Mouse (Mus musculus) embryonic fibroblast, embryonic 13.5 days (primary cell): ENCODE measurements around the gene Dcaf4. TPM values are rescaled to one million over a fixed set of nuclear protein-coding genes. Genes with fewer than 3 reads are reported as not detected.

ENCODE experiments used
- H3K27ac ChIP-seq: 2 replicates; pipeline ENCODE4 v1.5.1; 2012; ENCODE audit warnings: low read length, control low read depth, inconsistent platforms; ENCODE audit not compliant: insufficient read depth
- H3K4me1 ChIP-seq: 2 replicates; pipeline ENCODE4 v1.6.1; 2011; ENCODE audit warnings: low read length; ENCODE audit not compliant: control insufficient read depth, insufficient read depth
- H3K4me3 ChIP-seq: 2 replicates; pipeline ENCODE4 v1.5.1; 2011; ENCODE audit warnings: mild to moderate bottlenecking, control low read depth, low read length; ENCODE audit not compliant: insufficient read depth
- CTCF ChIP-seq: IDR thresholded peaks from 2 replicates; pipeline ENCODE4 v1.5.1; 2011; ENCODE audit warnings: mild to moderate bottlenecking, control low read depth, low read length, moderate library complexity, borderline replicate concordance; ENCODE audit not compliant: insufficient read depth
- POLR2A ChIP-seq: IDR thresholded peaks from 2 replicates; pipeline ENCODE4 v1.6.1; 2011; ENCODE audit warnings: low read depth, mild to moderate bottlenecking, control low read depth, low read length, moderate library complexity
- polyA plus RNA-seq: library from polyadenylated mRNA; stranded (reverse); fragments of >200 nt; gene quantifications from 2 replicates; pipeline ENCODE4 v1.2.4, GENCODE M21; 2011; ENCODE audit warnings: low read depth; ENCODE audit not compliant: missing spikeins, insufficient read length

Gene Dcaf4
- polyA plus RNA-seq, 1 experiment = 19.9 TPM

- TF ChIP-seq CTCF = no peak
- no peak for TF ChIP-seq POLR2A
- H3K4me1 ChIP-seq = peaks cover 4% of the 10 kb centered on the region; the same call in 1 of the 2 replicates
- no peak overlapping the region for H3K4me3 ChIP-seq
- H3K27ac ChIP-seq = no peak overlapping the region
These were observed 12.7 kb downstream of the Dcaf4 start for GRCm38 (mm10) chr12:83532966-83533365.

- TF ChIP-seq POLR2A (no peak), CTCF (no peak)
- H3K4me3 ChIP-seq = no peak overlapping the region
These were observed 13.9 kb downstream of the Dcaf4 start for GRCm38 (mm10) chr12:83534190-83534589.

GRCm38 (mm10) chr12:83535428-83535827 lies 15.2 kb downstream of the Dcaf4 start:
- TF ChIP-seq CTCF (no peak), POLR2A (no peak)
- no peak overlapping the region for H3K27ac ChIP-seq

More at GRCm38 (mm10) chr12:83534190-83534589, 13.9 kb downstream of the Dcaf4 start:
- Histone ChIP-seq H3K4me1 (no peaks in the 10 kb centered on the region), H3K27ac (no peak overlapping the region)

GRCm38 (mm10) chr12:83536039-83536438 lies 15.8 kb downstream of the Dcaf4 start:
- Histone ChIP-seq H3K4me3 (no peak overlapping the region), H3K4me1 (no peaks in the 10 kb centered on the region), H3K27ac (no peak overlapping the region)
- no peak for TF ChIP-seq POLR2A
- no peak for TF ChIP-seq CTCF

More at GRCm38 (mm10) chr12:83535428-83535827, 15.2 kb downstream of the Dcaf4 start:
- Histone ChIP-seq H3K4me3 (no peak overlapping the region), H3K4me1 (no peaks in the 10 kb centered on the region)

- H3K4me1 ChIP-seq = no peaks in the 10 kb centered on the region
- H3K27ac ChIP-seq = no peak overlapping the region
- TF ChIP-seq POLR2A = no peak
- TF ChIP-seq CTCF = no peak
- no peak overlapping the region for H3K4me3 ChIP-seq
These were observed 23.7 kb downstream of the Dcaf4 start for GRCm38 (mm10) chr12:83543997-83544396.

- Histone ChIP-seq H3K4me3 (no peak overlapping the region), H3K27ac (no peak overlapping the region), H3K4me1 (no peaks in the 10 kb centered on the region)
- TF ChIP-seq CTCF (no peak), POLR2A (no peak)
These were observed 24.5 kb downstream of the Dcaf4 start for GRCm38 (mm10) chr12:83544791-83545190.

- Histone ChIP-seq H3K4me1 (no peaks in the 10 kb centered on the region), H3K4me3 (no peak overlapping the region), H3K27ac (no peak overlapping the region)
- TF ChIP-seq POLR2A (no peak), CTCF (no peak)
These were observed 31.0 kb downstream of the Dcaf4 start for GRCm38 (mm10) chr12:83551305-83551704.

- Histone ChIP-seq H3K27ac (no peak overlapping the region), H3K4me1 (peaks cover 3% of the 10 kb centered on the region; the same call in 1 of the 2 replicates), H3K4me3 (no peak overlapping the region)
- TF ChIP-seq CTCF (no peak), POLR2A (no peak)
These were observed 33.5 kb downstream of the Dcaf4 start for GRCm38 (mm10) chr12:83553816-83554215.

GRCm38 (mm10) chr12:83555605-83556004 lies 35.3 kb downstream of the Dcaf4 start:
- Histone ChIP-seq H3K4me3 (no peak overlapping the region), H3K27ac (no peak overlapping the region), H3K4me1 (peaks cover 3% of the 10 kb centered on the region; the same call in 1 of the 2 replicates)
- TF ChIP-seq CTCF (no peak), POLR2A (no peak)

GRCm38 (mm10) chr12:83558496-83558895 lies 38.2 kb downstream of the Dcaf4 start:
- Histone ChIP-seq H3K4me3 (no peak overlapping the region), H3K4me1 (peaks cover 3% of the 10 kb centered on the region; the same call in 1 of the 2 replicates)
- TF ChIP-seq POLR2A = no peak
- no peak for TF ChIP-seq CTCF

GRCm38 (mm10) chr12:83560189-83560588 lies 39.9 kb downstream of the Dcaf4 start:
- no peak overlapping the region for H3K4me3 ChIP-seq
- TF ChIP-seq CTCF (no peak), POLR2A (no peak)
- peaks cover 3% of the 10 kb centered on the region; the same call in 1 of the 2 replicates for H3K4me1 ChIP-seq
- no peak overlapping the region for H3K27ac ChIP-seq

More at GRCm38 (mm10) chr12:83558496-83558895, 38.2 kb downstream of the Dcaf4 start:
- H3K27ac ChIP-seq = no peak overlapping the region
